Mouse (Mus musculus): ENCODE results near the gene Ganab. TPM values are rescaled to one million over a fixed set of nuclear protein-coding genes. Genes with fewer than 3 reads are reported as not detected.

Gene Ganab
- total and polyA plus RNA-seq, 2 experiments from 2014 or later = 26.4 to 56.3 TPM

GRCm38 (mm10) chr19:8871267-8872186 is 26.3 kb upstream of the Ganab start, which contains the start of gene Ubxn1:
TSS of gene Ubxn1 (plus strand) at chr19:8871496.
- no peaks in the 10 kb centered on the region for H3K27me3 ChIP-seq (ENCODE audit: control insufficient read depth, insufficient read depth, low read length)
- H3K9ac ChIP-seq (replicated peaks; ENCODE audit: low read depth, low read length) = peak within 1 kb of the TSS; percentile 92
- under 1% methylated on average over 59 of the region's 59 CpGs for WGBS
- H3K4me2 ChIP-seq (ENCODE audit: low read depth, low read length) = peak within 1 kb of the TSS; percentile 79
- peak within 1 kb of the TSS; percentile 85 for H3K27ac ChIP-seq (ENCODE audit: low read depth)
- peak; percentile 99 for DNase-seq (ENCODE audit: low spot score)
- no peak for TF ChIP-seq CTCF (IDR thresholded peaks at IDR 0.05; ENCODE audit: low read depth)
- TF ChIP-seq EP300 (IDR thresholded peaks at IDR 0.05; ENCODE audit: low read depth) = 0 out of 2 replicates have a peak, but pooled peaks have one; percentile 61
- no peaks in the 10 kb centered on the region; the same call in 1 of the 2 replicates for H3K4me1 ChIP-seq (ENCODE audit: control insufficient read depth, insufficient read depth)
- peak within 1 kb of the TSS; percentile 71 for H3K4me3 ChIP-seq (ENCODE audit: low read depth, low read length)
- peaks cover 33% of the 10 kb centered on the region for H3K36me3 ChIP-seq (replicated peaks; ENCODE audit: control insufficient read depth, insufficient read depth, low read length)
- H3K9me3 ChIP-seq (replicated peaks; ENCODE audit: control insufficient read depth, low read length) = no peaks in the 10 kb centered on the region
- ATAC-seq (ENCODE audit: insufficient read depth, low read depth) = peak; percentile 98

GRCm38 (mm10) chr19:8872266-8872840 is 25.5 kb upstream of the Ganab start:
- TF ChIP-seq EP300 (IDR thresholded peaks at IDR 0.05; ENCODE audit: low read depth) (no peak), CTCF (IDR thresholded peaks at IDR 0.05; ENCODE audit: low read depth) (no peak)
- DNase-seq (ENCODE audit: low spot score) (no peak), ATAC-seq (ENCODE audit: insufficient read depth, low read depth) (no peak)
- Histone ChIP-seq H3K27me3 (ENCODE audit: control insufficient read depth, insufficient read depth, low read length) (no peaks in the 10 kb centered on the region), H3K4me3 (ENCODE audit: low read depth, low read length) (peak overlapping the region; percentile 71), H3K27ac (ENCODE audit: low read depth) (peak overlapping the region; percentile 82), H3K9ac (replicated peaks; ENCODE audit: low read depth, low read length) (peak overlapping the region; percentile 92), H3K4me2 (ENCODE audit: low read depth, low read length) (peak overlapping the region; percentile 79), H3K9me3 (replicated peaks; ENCODE audit: control insufficient read depth, low read length) (no peaks in the 10 kb centered on the region), H3K4me1 (ENCODE audit: control insufficient read depth, insufficient read depth) (no peaks in the 10 kb centered on the region; the same call in 1 of the 2 replicates), H3K36me3 (replicated peaks; ENCODE audit: control insufficient read depth, insufficient read depth, low read length) (peaks cover 38% of the 10 kb centered on the region)
- WGBS = 64% methylated on average over 10 of the region's 10 CpGs

DNA sequence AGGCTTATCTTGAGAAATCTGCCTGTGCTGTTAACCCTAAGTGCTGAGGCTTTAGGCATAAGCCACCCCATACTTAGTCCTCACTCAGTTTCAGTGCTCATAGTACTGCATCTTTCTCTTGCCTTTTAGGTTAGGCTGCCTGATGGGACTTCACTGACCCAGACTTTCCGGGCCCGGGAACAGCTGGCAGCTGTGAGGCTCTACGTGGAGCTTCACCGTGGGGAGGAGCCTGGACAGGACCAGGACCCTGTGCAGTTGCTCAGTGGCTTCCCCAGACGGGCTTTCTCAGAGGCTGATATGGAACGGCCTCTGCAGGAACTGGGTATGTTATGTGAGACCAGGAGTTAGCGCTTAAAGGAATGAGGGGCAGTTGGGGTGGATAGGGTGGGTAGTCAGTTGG is 22.8 kb upstream of the Ganab start:
- no peak for TF ChIP-seq CTCF (IDR thresholded peaks at IDR 0.05; ENCODE audit: low read depth)
- TF ChIP-seq EP300 (IDR thresholded peaks at IDR 0.05; ENCODE audit: low read depth) = no peak
- no peak overlapping the region for H3K27ac ChIP-seq (ENCODE audit: low read depth)
- no peak for DNase-seq (ENCODE audit: low spot score)
- no peak overlapping the region for H3K4me2 ChIP-seq (ENCODE audit: low read depth, low read length)
- no peak for ATAC-seq (ENCODE audit: insufficient read depth, low read depth)
- H3K4me3 ChIP-seq (ENCODE audit: low read depth, low read length) = no peak overlapping the region
- no peak overlapping the region for H3K9ac ChIP-seq (replicated peaks; ENCODE audit: low read depth, low read length)
- H3K27me3 ChIP-seq (ENCODE audit: control insufficient read depth, insufficient read depth, low read length) = no peaks in the 10 kb centered on the region
- H3K4me1 ChIP-seq (ENCODE audit: control insufficient read depth, insufficient read depth) = peaks cover 3% of the 10 kb centered on the region
- peaks cover 43% of the 10 kb centered on the region for H3K36me3 ChIP-seq (replicated peaks; ENCODE audit: control insufficient read depth, insufficient read depth, low read length)
- no peaks in the 10 kb centered on the region for H3K9me3 ChIP-seq (replicated peaks; ENCODE audit: control insufficient read depth, low read length)
- WGBS = 87% methylated on average over 7 of the region's 7 CpGs

DNA sequence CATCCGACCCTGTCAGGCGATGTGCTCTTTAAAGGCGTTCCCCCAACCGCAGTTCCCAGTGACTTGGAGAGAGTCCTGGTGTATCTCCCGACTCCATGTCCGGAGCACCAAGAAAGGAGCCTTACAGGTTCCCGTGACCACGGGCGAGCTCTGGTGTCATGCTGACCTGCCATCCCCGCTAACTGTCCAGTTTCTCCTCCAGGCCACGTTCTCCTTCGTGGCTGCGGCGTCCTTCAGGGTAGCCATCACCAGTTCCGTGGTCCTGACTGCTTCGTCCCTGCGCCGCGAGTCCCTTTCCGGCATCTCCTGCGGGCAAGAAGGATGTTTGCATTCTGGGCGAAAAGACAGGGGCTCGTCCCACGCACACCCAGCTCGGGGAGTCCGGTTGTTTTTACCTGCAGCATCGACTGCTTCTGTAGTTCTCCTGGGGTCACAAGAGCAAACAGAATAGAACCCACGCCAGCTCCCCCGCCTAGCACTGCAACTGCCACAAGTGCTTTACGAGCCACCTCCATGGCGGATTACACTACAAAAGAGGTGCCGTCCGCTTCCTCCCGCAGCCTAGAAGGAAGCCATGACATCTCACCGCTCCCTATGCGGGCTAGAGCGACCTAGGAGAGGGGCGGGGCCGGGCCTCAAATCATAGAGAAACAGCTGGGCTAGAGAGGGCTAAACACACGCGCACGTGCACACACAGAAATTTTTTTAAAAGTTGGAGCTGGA is 17.4 kb upstream of the Ganab start, which contains the start of gene Uqcc3:
TSS of gene Uqcc3 (minus strand) at position 613 of the 723 bp plus-strand sequence.
- no peak for TF ChIP-seq EP300 (IDR thresholded peaks at IDR 0.05; ENCODE audit: low read depth)
- TF ChIP-seq CTCF (IDR thresholded peaks at IDR 0.05; ENCODE audit: low read depth) = no peak

GRCm38 (mm10) chr19:8881034-8881392 is 16.9 kb upstream of the Ganab start:
- Histone ChIP-seq H3K9ac (replicated peaks; ENCODE audit: low read depth, low read length) (no peak overlapping the region), H3K27ac (ENCODE audit: low read depth) (peak overlapping the region; percentile 20; the same call in 1 of the 2 replicates), H3K4me1 (ENCODE audit: control insufficient read depth, insufficient read depth) (peaks cover 3% of the 10 kb centered on the region), H3K4me3 (ENCODE audit: low read depth, low read length) (peak overlapping the region; percentile 72), H3K4me2 (ENCODE audit: low read depth, low read length) (peak overlapping the region; percentile 93), H3K9me3 (replicated peaks; ENCODE audit: control insufficient read depth, low read length) (no peaks in the 10 kb centered on the region), H3K27me3 (ENCODE audit: control insufficient read depth, insufficient read depth, low read length) (no peaks in the 10 kb centered on the region), H3K36me3 (replicated peaks; ENCODE audit: control insufficient read depth, insufficient read depth, low read length) (peaks cover 16% of the 10 kb centered on the region)
- no peak for TF ChIP-seq EP300 (IDR thresholded peaks at IDR 0.05; ENCODE audit: low read depth)
- TF ChIP-seq CTCF (IDR thresholded peaks at IDR 0.05; ENCODE audit: low read depth) = no peak
- WGBS = 15% methylated on average over 3 of the region's 3 CpGs
- ATAC-seq (ENCODE audit: insufficient read depth, low read depth) = no peak
- DNase-seq (ENCODE audit: low spot score) = no peak

More for the DNA sequence above, 17.4 kb upstream of the Ganab start, which contains the start of gene Uqcc3:
- no peaks in the 10 kb centered on the region for H3K27me3 ChIP-seq (ENCODE audit: control insufficient read depth, insufficient read depth, low read length)
- H3K4me1 ChIP-seq (ENCODE audit: control insufficient read depth, insufficient read depth) = peaks cover 3% of the 10 kb centered on the region
- peak within 1 kb of the TSS; percentile 79 for H3K27ac ChIP-seq (ENCODE audit: low read depth)
- ATAC-seq (ENCODE audit: insufficient read depth, low read depth) (peak; percentile 98), DNase-seq (ENCODE audit: low spot score) (peak; percentile 90)
- H3K9ac ChIP-seq (replicated peaks; ENCODE audit: low read depth, low read length) = peak within 1 kb of the TSS; percentile 75
- under 1% methylated on average over 42 of the region's 42 CpGs for WGBS
- H3K36me3 ChIP-seq (replicated peaks; ENCODE audit: control insufficient read depth, insufficient read depth, low read length) = peaks cover 21% of the 10 kb centered on the region
- peak within 1 kb of the TSS; percentile 72 for H3K4me3 ChIP-seq (ENCODE audit: low read depth, low read length)
- H3K9me3 ChIP-seq (replicated peaks; ENCODE audit: control insufficient read depth, low read length) = no peaks in the 10 kb centered on the region
- peak within 1 kb of the TSS; percentile 93 for H3K4me2 ChIP-seq (ENCODE audit: low read depth, low read length)
